Mouse (Mus musculus): ENCODE measurements around the gene Zfp36l1. TPM values are rescaled to one million over a fixed set of nuclear protein-coding genes. Genes with fewer than 3 reads are reported as not detected.
A peak's percentile ranks its signal among the peaks of the same experiment; 100 is the strongest.

Zfp36l1 gene
- polyA plus RNA-seq, 1 experiment, result 219 TPM

DNA sequence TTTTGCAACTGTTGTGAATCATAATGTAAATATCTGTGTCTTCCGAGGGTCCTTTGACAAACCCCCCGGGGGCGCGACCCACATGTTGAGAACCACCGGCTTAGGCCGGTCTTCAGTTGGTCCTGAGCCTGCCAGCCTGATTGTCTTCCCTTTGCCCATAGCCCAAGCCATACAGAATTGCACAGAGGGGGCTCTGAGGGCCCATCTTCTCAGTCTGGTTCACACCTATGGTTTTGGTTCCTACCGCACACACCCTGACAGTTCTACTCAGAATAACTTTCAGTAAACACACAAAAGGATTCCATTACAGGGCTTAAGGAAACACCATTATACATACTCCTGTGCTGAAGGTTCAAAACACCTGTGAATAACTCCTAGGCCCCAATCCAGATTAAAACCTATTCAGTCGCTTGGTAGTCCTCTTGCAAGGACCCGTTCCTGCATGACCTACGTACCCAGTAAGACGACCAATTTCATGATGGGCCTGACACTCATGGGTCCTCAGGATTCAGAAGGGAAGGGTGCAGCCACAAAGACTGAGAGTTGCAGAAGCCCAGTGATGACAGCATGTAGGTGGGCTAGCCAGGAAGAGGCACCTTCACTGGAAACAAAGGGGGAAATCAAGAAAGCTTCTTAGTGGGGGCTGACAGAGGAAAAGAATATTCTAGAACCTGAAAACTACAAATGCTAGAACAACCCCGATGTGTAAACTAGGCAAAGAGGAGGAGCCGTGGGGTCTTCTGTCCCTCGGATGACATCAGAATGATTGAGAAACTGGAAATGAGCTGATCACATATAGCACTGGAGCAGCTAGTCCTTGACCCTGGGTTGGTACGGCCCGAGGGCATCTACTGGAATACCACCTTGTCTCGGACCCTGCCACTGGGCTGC is 18.8 kb upstream of the Zfp36l1 start:
- Histone ChIP-seq H3K36me3 (replicated peaks; ENCODE audit: low read length) (peaks cover 15% of the 10 kb centered on the region), H3K4me3 (replicated peaks) (peak overlapping the region; percentile 93), H3K4me1 (peaks cover 48% of the 10 kb centered on the region), H3K9me3 (no peaks in the 10 kb centered on the region), H3K27me3 (replicated peaks) (peaks cover 8% of the 10 kb centered on the region)
- TF ChIP-seq GATA1 (IDR thresholded peaks at IDR 0.05; ENCODE audit: borderline replicate concordance, low read length), result no peak

DNA sequence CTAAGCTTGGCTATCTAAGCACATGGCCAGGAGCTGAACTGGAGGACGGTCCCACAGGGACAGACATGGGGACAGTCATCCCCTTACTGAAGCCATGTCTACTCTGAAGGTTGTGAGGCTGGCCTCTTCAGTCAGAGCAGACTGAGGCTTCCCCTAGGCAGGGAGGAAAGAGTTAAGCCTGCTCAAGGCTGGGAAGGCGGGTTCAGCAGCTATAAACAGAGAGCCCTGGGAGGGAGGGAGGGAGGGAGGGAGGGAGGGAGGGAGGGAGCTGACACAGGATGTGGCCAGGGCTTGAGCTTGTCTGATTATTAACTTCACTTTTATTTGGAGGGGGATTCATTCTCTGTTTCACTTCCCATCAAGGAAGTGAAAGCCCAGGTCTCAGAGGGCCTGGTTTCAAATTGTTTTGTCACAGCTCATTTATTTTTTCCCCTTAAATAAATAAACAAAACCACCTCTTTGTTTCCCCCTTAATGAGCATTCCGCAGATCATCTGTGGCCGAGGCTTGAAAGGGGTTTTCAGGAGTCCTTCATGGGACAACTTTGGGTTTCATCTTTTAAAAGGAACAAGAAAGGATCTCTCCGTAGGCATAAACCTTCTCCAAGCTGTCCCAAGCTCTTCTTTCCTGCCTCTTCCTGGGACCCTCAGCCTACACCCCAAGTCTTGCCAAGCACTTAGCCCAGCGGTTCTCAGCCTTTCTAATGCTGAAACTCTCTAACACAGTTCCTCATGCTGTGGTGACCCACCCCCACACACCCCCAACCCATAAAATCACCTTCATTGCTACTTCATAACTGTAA is 17.9 kb upstream of the Zfp36l1 start:
- Histone ChIP-seq H3K4me3 (replicated peaks) (peak overlapping the region; percentile 77), H3K27me3 (replicated peaks) (peaks cover 4% of the 10 kb centered on the region), H3K36me3 (replicated peaks; ENCODE audit: low read length) (peaks cover 20% of the 10 kb centered on the region), H3K9me3 (no peaks in the 10 kb centered on the region), H3K4me1 (peaks cover 48% of the 10 kb centered on the region)
- no peak for TF ChIP-seq GATA1 (IDR thresholded peaks at IDR 0.05; ENCODE audit: borderline replicate concordance, low read length)
- no peak for TF ChIP-seq FLI1 (IDR thresholded peaks at IDR 0.05; ENCODE audit: low read length)

DNA sequence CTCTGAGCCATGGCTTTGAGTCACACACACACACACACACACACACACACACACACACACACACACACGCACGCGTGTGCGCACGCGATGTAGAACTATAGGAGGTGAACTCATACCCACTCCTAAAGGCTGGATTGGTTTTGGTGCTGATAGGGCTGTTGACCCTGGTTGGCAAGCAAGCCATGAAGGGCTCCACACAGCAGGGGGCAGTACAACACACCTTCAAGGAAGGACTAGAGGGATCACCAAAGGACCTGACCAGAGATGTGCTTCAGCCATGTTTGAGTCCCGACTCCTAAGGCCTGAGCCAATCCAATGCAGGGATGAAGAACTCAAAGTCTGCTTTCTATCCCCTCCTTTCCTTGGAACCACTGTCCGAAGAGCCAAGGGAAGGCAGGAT is 16.7 kb upstream of the Zfp36l1 start:
- H3K4me1 ChIP-seq, result peaks cover 48% of the 10 kb centered on the region
- no peak for TF ChIP-seq FLI1 (IDR thresholded peaks at IDR 0.05; ENCODE audit: low read length)
- no peak for TF ChIP-seq GATA1 (IDR thresholded peaks at IDR 0.05; ENCODE audit: borderline replicate concordance, low read length)
- H3K27me3 ChIP-seq (replicated peaks), result peaks cover 2% of the 10 kb centered on the region
- H3K9me3 ChIP-seq, result no peaks in the 10 kb centered on the region
- H3K36me3 ChIP-seq (replicated peaks; ENCODE audit: low read length), result peaks cover 32% of the 10 kb centered on the region
- no peak overlapping the region for H3K4me3 ChIP-seq (replicated peaks)

- no peak for TF ChIP-seq GATA1 (IDR thresholded peaks at IDR 0.05; ENCODE audit: borderline replicate concordance, low read length)
- no peak for TF ChIP-seq FLI1 (IDR thresholded peaks at IDR 0.05; ENCODE audit: low read length)
- Histone ChIP-seq H3K27me3 (replicated peaks) (no peaks in the 10 kb centered on the region), H3K36me3 (replicated peaks; ENCODE audit: low read length) (peaks cover 47% of the 10 kb centered on the region), H3K4me1 (peaks cover 53% of the 10 kb centered on the region), H3K4me3 (replicated peaks) (no peak overlapping the region), H3K9me3 (no peaks in the 10 kb centered on the region)
Measured at GRCm38 (mm10) chr12:80127191-80127762, 14.5 kb upstream of the Zfp36l1 start.

DNA sequence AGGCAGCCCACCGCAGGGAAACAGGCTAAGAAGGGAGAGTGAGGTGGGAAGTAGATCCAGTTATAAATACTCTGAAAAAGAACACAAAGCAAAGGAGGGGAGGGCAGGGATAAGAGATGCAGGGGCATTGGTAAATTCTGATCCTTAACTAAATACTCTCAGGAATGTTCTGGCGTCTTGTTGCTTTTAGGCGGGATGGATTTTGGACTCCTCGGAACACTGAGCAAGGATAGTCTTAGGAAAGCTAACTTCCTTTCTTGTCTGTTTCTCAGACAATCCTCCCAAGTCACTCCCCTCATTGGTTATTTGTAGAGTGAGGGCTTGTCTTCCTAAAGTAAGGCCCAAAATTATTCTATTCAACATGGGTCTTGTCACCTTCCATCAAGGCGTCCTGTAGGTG is 12.5 kb upstream of the Zfp36l1 start:
- H3K9me3 ChIP-seq, result peaks cover 4% of the 10 kb centered on the region
- H3K27me3 ChIP-seq (replicated peaks), result no peaks in the 10 kb centered on the region
- H3K4me3 ChIP-seq (replicated peaks), result no peak overlapping the region
- H3K36me3 ChIP-seq (replicated peaks; ENCODE audit: low read length), result peaks cover 62% of the 10 kb centered on the region
- H3K4me1 ChIP-seq, result peaks cover 34% of the 10 kb centered on the region
- TF ChIP-seq GATA1 (IDR thresholded peaks at IDR 0.05; ENCODE audit: borderline replicate concordance, low read length), result no peak
- no peak for TF ChIP-seq FLI1 (IDR thresholded peaks at IDR 0.05; ENCODE audit: low read length)

DNA sequence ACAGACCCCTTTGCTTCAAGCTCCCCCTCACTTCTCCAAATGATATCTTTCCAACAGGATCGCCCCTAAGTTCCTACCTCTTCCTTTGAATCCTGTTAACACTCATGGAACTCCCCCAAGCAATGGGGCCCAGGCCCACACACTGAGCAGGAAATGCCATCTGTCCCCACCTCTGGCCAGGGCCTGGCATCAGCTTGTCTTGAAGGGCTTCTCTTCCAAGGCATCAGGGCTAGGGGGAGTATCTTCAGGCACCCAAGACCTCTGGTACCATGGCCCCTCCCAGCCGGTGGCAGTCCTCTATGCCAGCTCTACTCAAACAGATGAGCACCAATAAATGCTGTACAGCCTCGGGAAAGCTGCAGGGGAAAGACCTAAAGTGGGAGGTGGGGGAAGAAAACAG is 11.9 kb upstream of the Zfp36l1 start:
- no peak overlapping the region for H3K4me3 ChIP-seq (replicated peaks)
- TF ChIP-seq GATA1 (IDR thresholded peaks at IDR 0.05; ENCODE audit: borderline replicate concordance, low read length) (no peak), FLI1 (IDR thresholded peaks at IDR 0.05; ENCODE audit: low read length) (no peak)
- no peaks in the 10 kb centered on the region for H3K27me3 ChIP-seq (replicated peaks)
- peaks cover 66% of the 10 kb centered on the region for H3K36me3 ChIP-seq (replicated peaks; ENCODE audit: low read length)
- H3K9me3 ChIP-seq, result peaks cover 5% of the 10 kb centered on the region
- H3K4me1 ChIP-seq, result peaks cover 28% of the 10 kb centered on the region

DNA sequence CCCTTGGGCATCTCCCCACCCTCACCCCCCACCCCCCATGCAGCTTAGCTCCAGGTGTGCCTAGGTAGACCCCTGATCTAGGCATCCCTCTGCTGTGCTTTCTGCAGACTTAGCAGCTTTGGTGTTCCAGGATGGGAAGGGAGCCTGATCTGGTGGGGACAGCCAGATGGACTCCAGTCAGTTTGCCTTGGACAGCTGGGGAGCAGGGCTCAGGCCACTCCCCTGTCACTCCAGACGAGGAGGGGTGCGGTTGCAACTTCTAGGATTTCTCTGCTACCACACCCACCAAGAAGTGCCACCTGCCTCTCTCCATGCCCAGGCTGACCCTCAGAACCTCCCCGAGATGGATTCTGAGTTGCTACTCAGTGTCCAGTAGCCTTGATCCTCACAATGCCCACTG is 11.4 kb upstream of the Zfp36l1 start:
- no peaks in the 10 kb centered on the region for H3K27me3 ChIP-seq (replicated peaks)
- peaks cover 67% of the 10 kb centered on the region for H3K36me3 ChIP-seq (replicated peaks; ENCODE audit: low read length)
- peaks cover 23% of the 10 kb centered on the region for H3K4me1 ChIP-seq
- TF ChIP-seq FLI1 (IDR thresholded peaks at IDR 0.05; ENCODE audit: low read length), result no peak
- TF ChIP-seq GATA1 (IDR thresholded peaks at IDR 0.05; ENCODE audit: borderline replicate concordance, low read length), result no peak
- no peak overlapping the region for H3K4me3 ChIP-seq (replicated peaks)
- H3K9me3 ChIP-seq, result peaks cover 5% of the 10 kb centered on the region

DNA sequence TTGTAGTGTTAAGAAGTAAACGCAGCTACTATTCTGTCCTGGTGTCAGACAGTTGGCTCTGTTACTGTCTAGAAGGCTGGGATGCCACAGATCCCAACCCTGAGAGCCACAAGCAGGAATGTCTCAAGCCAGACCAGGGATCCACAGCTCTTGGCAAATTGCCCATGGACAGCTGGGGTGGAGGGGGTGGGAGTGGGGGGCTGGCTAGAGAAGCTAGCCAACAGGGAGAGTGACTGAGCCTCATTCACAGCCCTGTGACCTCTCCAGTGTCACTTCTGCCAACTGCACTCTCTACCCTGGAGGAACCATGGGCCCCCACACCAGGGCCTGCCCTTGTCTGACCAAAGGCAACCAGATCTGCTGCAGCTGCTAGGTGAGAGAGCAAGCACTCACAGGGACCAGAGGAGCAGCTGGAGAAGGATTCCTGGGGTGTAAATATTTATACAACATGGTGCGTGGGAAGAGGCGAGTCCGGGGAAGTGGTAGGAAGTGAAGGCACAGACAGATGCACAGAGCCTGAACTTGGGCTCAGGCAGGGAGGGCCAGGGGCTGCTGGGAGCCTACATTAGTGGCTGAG is 10.5 kb upstream of the Zfp36l1 start:
- Histone ChIP-seq H3K9me3 (peaks cover 5% of the 10 kb centered on the region), H3K4me1 (peaks cover 20% of the 10 kb centered on the region), H3K36me3 (replicated peaks; ENCODE audit: low read length) (peaks cover 65% of the 10 kb centered on the region), H3K27me3 (replicated peaks) (no peaks in the 10 kb centered on the region), H3K4me3 (replicated peaks) (no peak overlapping the region)
- TF ChIP-seq GATA1 (IDR thresholded peaks at IDR 0.05; ENCODE audit: borderline replicate concordance, low read length), result no peak
- TF ChIP-seq FLI1 (IDR thresholded peaks at IDR 0.05; ENCODE audit: low read length), result no peak

DNA sequence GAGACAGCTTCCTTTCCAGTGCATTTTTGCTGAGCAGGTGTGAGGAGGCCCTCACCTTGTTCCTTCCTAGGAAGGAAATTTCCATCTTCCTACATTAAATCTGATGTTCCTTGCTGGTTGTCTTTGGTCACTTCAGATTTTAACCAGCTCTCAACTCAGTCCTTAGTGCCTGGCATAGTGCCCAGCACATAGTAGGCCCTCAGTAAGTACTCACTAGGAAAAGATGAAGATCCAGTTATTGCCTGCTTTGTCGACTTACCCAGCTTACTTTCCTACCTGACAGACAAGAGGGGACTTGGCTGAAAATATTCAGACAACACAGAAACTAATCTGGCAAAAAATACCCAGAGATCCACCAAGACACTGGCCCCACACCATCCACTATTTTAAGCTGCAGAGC is 8.6 kb upstream of the Zfp36l1 start:
- Histone ChIP-seq H3K9me3 (peaks cover 5% of the 10 kb centered on the region), H3K27me3 (replicated peaks) (no peaks in the 10 kb centered on the region), H3K36me3 (replicated peaks; ENCODE audit: low read length) (peaks cover 52% of the 10 kb centered on the region), H3K4me1 (peaks cover 20% of the 10 kb centered on the region), H3K4me3 (replicated peaks) (no peak overlapping the region)
- TF ChIP-seq FLI1 (IDR thresholded peaks at IDR 0.05; ENCODE audit: low read length) (no peak), GATA1 (IDR thresholded peaks at IDR 0.05; ENCODE audit: borderline replicate concordance, low read length) (no peak)

All from megakaryocyte, embryonic 14.5 days (primary cell).